Mouse (Mus musculus) C2C12 (cell line): ENCODE data around the gene Trip4.

Source experiments
- CTCF ChIP-seq: IDR thresholded peaks from one replicate; pipeline ENCODE4 v1.5.1; 2011; ENCODE audit not compliant: control insufficient read depth, insufficient read depth, insufficient read length
- MAX ChIP-seq: IDR thresholded peaks from one replicate; pipeline ENCODE4 v1.6.1; 2011; ENCODE audit warnings: mild to moderate bottlenecking, control low read depth

- no peak for TF ChIP-seq CTCF
- TF ChIP-seq MAX: no peak
These were observed 42.5 kb upstream of the Trip4 start for GRCm38 (mm10) chr9:65951082-65951587.
